Mouse (Mus musculus) midbrain, postnatal 0 days (tissue): Measurements from ENCODE around the gene Med13. TPM values are rescaled to one million over a fixed set of nuclear protein-coding genes. Genes with fewer than 3 reads are reported as not detected.

ENCODE experiments used
- ATAC-seq: fragments of 200-750 bp; cut with Nextera tagmentation; 2 replicates; pipeline ENCODE4 v1.8.0; 2017; ENCODE audit warnings: moderate number of reproducible peaks, mild to moderate bottlenecking, moderate TSS enrichment, moderate library complexity; ENCODE audit not compliant: low FRiP score
- DNase-seq: peaks from one replicate; pipeline ENCODE4 v3.0.0-alpha.2; 2015; ENCODE audit warnings: low spot score
- H3K27ac ChIP-seq: fragments of 300-500 bp; sonication (generic); 2 replicates; pipeline ENCODE4 v1.5.1; 2014; ENCODE audit warnings: low read depth, mild to moderate bottlenecking, low read length, mixed read lengths
- H3K27me3 ChIP-seq: fragments of 300-500 bp; sonication (generic); 2 replicates; pipeline ENCODE4 v1.6.1; 2014; ENCODE audit warnings: low read length, control low read depth, mixed read lengths; ENCODE audit not compliant: insufficient read depth
- H3K36me3 ChIP-seq: fragments of 300-500 bp; sonication (generic); 2 replicates; pipeline ENCODE4 v1.6.1; 2014; ENCODE audit warnings: low read length, control low read depth, mixed read lengths; ENCODE audit not compliant: insufficient read depth
- H3K4me1 ChIP-seq: fragments of 300-500 bp; sonication (generic); 2 replicates; pipeline ENCODE4 v1.6.1; 2014; ENCODE audit warnings: mild to moderate bottlenecking, control low read depth, antibody characterized with exemption, low read length, mixed read lengths; ENCODE audit not compliant: insufficient read depth
- H3K4me2 ChIP-seq: fragments of 300-500 bp; sonication (generic); 2 replicates; pipeline ENCODE4 v1.6.1; 2014; ENCODE audit warnings: low read depth, mild to moderate bottlenecking, low read length, mixed read lengths; ENCODE audit not compliant: poor library complexity, severe bottlenecking
- H3K4me3 ChIP-seq: fragments of 300-500 bp; sonication (generic); 2 replicates; pipeline ENCODE4 v1.5.1; 2014; ENCODE audit warnings: low read depth, mild to moderate bottlenecking, low read length, moderate library complexity
- H3K9ac ChIP-seq: fragments of 300-500 bp; sonication (generic); replicated peaks from 2 replicates; pipeline ENCODE4 v1.6.1; 2014; ENCODE audit warnings: mild to moderate bottlenecking, low read length, moderate library complexity, mixed read lengths; ENCODE audit not compliant: poor library complexity, severe bottlenecking
- H3K9me3 ChIP-seq: fragments of 300-500 bp; sonication (generic); 2 replicates; pipeline ENCODE4 v1.6.1; 2016; ENCODE audit warnings: low read length, control low read depth
- CTCF ChIP-seq: IDR thresholded peaks from 2 replicates; pipeline ENCODE4 v1.5.1; 2016; ENCODE audit warnings: antibody characterized with exemption, mild to moderate bottlenecking
- WGBS: fragments of 180-500 bp; shearing (Covaris S2); extraction: QIAGEN DNeasy Blood & Tissue Kit; methylation state at CpG from one replicate; pipeline ENCODE4 v1.1.7; 2014; 5-methylcytosine and 5-hydroxymethylcytosine counted together
- polyA plus RNA-seq: library from polyadenylated mRNA; unstranded; fragments of >200 nt; fragmentation: Nextera tagmentation; extraction: Ambion mirVana; gene quantifications from 2 replicates; pipeline ENCODE4 v1.2.1, GENCODE M21; 2015
- total RNA-seq: library from RNA; depleted of rRNA; stranded (reverse); fragments of >200 nt; gene quantifications from 2 replicates; pipeline ENCODE4 v1.2.3, GENCODE M21; 2014

Med13 gene
- total and polyA plus RNA-seq, 2 experiments from 2014 or later = 5.1 to 52.9 TPM

- Histone ChIP-seq H3K4me2 (no peak overlapping the region), H3K27ac (no peak overlapping the region), H3K27me3 (no peaks in the 10 kb centered on the region), H3K9ac (no peak overlapping the region), H3K36me3 (no peaks in the 10 kb centered on the region), H3K9me3 (no peaks in the 10 kb centered on the region), H3K4me3 (no peak overlapping the region), H3K4me1 (no peaks in the 10 kb centered on the region)
- ATAC-seq (no peak), DNase-seq (no peak)
- WGBS = 82% methylated on average over 13 of the region's 13 CpGs
- TF ChIP-seq CTCF = no peak
These were observed 31.5 kb upstream of the Med13 start for GRCm38 (mm10) chr11:86388821-86389480.

- Histone ChIP-seq H3K27me3 (no peaks in the 10 kb centered on the region), H3K9ac (no peak overlapping the region), H3K36me3 (no peaks in the 10 kb centered on the region)
These were observed 29.9 kb upstream of the Med13 start for GRCm38 (mm10) chr11:86387121-86387893.

GRCm38 (mm10) chr11:86386576-86386975 is 29.2 kb upstream of the Med13 start:
- Histone ChIP-seq H3K27ac (no peak overlapping the region), H3K4me1 (no peaks in the 10 kb centered on the region), H3K9me3 (no peaks in the 10 kb centered on the region), H3K27me3 (no peaks in the 10 kb centered on the region), H3K4me2 (no peak overlapping the region), H3K4me3 (no peak overlapping the region), H3K9ac (no peak overlapping the region), H3K36me3 (no peaks in the 10 kb centered on the region)
- no peak for TF ChIP-seq CTCF
- peak; percentile 22 for DNase-seq
- WGBS = 60% methylated on average over 10 of the region's 10 CpGs
- ATAC-seq = no peak

More at GRCm38 (mm10) chr11:86387121-86387893, 29.9 kb upstream of the Med13 start:
- H3K4me3 ChIP-seq = no peak overlapping the region
- WGBS = 54% methylated on average over 9 of the region's 9 CpGs
- H3K27ac ChIP-seq = no peak overlapping the region
- no peak for ATAC-seq
- H3K4me2 ChIP-seq = no peak overlapping the region
- DNase-seq = peak; percentile 27
- TF ChIP-seq CTCF = no peak
- no peaks in the 10 kb centered on the region for H3K4me1 ChIP-seq
- H3K9me3 ChIP-seq = no peaks in the 10 kb centered on the region

GRCm38 (mm10) chr11:86385710-86386282 is 28.4 kb upstream of the Med13 start:
- Histone ChIP-seq H3K4me3 (no peak overlapping the region), H3K27me3 (no peaks in the 10 kb centered on the region), H3K4me2 (no peak overlapping the region), H3K36me3 (no peaks in the 10 kb centered on the region), H3K4me1 (no peaks in the 10 kb centered on the region), H3K27ac (no peak overlapping the region), H3K9me3 (no peaks in the 10 kb centered on the region), H3K9ac (no peak overlapping the region)
- ATAC-seq (no peak), DNase-seq (no peak)
- 91% methylated on average over 11 of the region's 11 CpGs for WGBS
- TF ChIP-seq CTCF = no peak

- TF ChIP-seq CTCF = no peak
- H3K36me3 ChIP-seq = no peaks in the 10 kb centered on the region
- WGBS = 84% methylated on average over 3 of the region's 3 CpGs
These were observed 26.7 kb upstream of the Med13 start for GRCm38 (mm10) chr11:86384141-86384540.

More at GRCm38 (mm10) chr11:86384141-86384540, 26.7 kb upstream of the Med13 start:
- ATAC-seq (no peak), DNase-seq (no peak)
- Histone ChIP-seq H3K9ac (no peak overlapping the region), H3K4me2 (no peak overlapping the region), H3K4me3 (no peak overlapping the region), H3K27me3 (no peaks in the 10 kb centered on the region), H3K9me3 (no peaks in the 10 kb centered on the region), H3K4me1 (no peaks in the 10 kb centered on the region), H3K27ac (no peak overlapping the region)
